Mouse (Mus musculus): ENCODE data around the gene Agtr1b.

Gene Agtr1b

DNA sequence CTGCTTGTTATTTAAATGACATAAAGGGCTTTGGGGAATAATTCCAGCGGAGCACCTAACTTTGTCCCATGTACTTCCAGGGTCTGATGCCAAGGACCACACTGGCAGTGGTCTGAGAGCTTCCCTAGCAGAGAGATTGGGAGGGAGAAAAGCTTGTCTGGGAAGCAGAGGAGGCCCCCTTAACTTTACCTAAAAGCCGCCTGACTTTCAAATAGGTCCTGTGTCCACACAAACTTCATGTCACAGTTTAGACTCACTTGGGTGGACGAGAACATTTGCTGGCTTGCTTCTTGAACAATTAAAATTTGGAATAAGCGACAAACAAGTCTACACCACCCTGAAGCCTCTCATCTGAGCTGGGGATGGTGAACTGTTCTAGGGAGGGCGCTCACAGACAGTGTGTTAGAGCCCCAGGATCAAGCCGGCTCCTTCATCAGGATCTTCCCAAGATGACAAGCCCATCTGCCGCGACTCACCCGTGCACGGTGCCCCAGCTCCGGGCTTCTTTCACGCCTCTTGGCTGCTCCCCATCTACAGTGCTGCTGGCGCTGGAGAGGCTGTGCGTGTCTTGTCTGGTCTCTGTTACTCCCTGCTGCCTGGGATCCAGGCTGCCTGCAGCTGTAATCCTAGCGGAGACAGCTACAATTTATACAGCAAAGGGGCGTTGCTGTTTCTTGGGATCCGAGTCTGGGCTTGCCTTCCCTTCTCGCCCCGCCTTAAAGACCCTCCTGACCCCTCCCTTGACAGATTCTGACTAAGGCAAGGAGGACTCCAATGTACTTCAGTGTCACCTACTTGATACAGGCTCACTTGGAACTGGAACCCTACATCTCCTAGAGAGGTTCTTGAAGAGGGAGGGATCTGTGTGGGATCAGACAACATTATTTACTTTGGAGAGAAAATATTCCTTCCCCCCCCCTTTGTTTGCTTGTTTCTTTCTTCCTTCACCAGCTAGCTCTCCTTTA lies at the start of gene Agtr1b:
Gene Agtr1b (minus strand): TSS at position 620 of the 965 bp plus-strand sequence.
- DNase-seq = no peak

DNA sequence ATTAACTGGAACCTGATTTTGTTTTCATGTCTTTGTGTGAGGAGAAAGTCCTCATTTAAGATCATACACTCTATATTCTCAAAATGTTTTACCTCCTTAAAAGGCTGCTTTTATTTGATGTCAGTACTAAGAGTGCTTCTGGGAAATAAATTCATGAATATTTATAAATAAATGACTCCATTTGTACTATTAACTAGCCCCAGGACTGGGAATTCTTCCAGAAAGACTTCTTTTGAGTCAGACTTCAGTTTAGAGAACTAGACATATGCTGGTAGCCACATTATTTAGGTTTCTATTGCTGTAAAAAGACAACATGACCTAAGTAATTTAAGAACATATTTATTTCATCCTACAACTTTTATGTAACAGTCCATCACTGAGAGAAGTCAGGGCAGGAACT lies 13.4 kb downstream of the Agtr1b start:
- no peak for DNase-seq

DNA sequence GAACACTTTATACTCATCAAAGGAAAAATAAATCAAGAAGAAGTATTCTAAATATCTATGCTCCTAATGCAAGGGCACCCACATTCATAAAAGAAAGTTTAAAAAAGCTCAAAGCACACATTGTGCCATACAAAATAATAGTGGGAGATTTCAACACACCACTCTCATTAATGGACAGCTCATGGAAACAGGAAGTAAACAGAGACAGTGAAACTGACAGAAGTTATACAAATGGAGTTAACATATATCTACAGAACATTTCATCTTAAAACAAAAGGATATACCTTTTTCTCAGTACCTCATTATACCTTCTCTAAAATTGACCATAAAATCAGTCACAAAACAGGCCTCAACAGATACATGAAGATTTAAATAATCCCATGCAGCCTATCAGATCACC lies 18.8 kb downstream of the Agtr1b start:
- DNase-seq = no peak

DNA sequence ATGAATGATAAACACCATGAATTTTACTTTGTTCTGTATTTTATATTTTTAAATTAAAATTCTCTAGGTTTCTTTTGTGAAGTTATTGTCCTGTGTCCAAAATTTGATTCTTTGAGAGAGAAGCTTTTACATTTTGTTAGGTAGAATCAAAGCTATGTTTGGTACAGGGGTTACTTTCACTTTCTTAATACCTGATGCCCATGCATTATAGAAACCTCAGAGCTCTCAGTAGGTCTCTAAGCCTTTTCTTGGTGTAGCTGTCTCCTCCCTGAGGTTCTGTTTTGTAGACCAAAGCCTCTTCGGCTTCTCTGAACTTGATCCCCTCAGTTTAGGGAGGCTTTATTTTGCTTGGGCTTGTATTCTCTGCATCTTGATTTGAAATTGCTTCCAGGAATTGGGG lies 26.6 kb downstream of the Agtr1b start:
- DNase-seq = no peak

DNA sequence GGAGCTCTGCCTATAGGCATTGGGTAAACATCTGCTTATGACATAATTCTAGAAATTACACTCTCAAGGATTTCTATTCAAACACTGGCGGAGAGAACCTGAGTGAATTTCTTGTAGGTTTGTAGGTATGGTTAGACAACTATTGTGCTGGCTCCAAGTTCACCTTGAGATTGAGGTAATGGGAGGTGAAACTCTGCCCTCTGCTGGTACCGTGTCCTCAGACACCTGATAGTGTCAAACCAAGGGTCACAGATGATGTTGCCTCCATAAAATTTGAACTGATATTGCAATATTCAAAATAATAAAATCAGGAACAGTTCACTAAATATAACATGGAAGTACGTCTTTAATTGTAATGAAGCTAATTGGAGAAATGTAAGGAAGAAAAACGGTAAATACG lies 32.3 kb downstream of the Agtr1b start:
- DNase-seq = peak; percentile 47

DNA sequence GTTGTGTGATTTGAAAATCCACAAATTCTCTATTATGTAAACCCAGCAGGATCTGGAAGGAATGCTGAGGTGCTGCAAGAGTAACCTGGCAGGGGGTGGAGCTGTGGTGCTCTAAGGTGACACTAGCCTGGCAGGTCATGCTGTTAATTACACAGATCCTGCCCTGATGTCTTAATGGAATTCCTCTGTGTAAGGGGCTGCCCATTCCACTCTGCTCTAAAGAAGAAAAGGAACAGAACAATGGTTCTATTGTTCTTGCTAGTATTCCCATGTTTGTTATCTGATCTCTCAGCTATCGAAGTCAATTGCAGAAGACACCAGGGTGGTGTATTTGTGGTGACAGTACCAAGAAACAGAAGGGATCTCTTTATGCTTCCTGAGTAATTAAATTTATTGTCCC lies 49.7 kb downstream of the Agtr1b start:
- no peak for DNase-seq

DNA sequence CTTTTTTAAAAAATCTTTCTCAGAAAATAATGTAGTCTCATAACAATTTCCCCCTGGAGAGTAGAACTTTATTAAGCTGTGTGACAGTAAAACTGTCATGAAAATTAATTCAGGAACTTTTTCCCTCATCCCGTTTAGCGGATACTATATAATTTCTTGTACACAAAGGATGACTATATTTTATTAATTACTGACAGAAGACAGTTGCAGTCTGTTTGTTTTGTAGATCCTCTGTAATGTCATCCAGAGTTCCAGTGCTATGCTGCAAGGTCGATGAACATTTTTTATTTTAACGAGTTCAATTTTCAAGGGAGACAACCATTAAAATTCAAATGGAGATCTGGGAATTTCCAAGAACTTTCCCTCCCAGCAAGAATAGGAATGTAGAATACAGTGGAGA lies 57.8 kb downstream of the Agtr1b start:
- DNase-seq = no peak

DNA sequence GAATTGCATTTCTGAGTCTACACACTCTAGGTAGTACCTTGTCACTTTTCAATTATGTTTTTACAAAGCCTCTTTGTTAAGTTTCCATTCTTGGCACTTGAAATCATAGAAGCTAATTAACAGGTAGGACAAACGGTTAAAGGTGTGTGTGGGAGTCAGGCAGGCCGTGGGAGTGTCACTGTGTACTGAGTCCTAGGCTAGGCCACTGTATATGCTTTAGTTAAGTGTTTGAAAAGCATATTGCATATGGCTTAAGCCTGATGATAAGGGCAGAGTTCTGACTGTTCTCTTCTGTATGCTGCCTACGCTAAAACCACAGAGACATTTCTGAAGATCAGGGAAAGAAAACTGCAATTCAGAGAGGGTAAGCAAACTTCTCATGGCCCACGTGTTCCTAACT lies 59.7 kb downstream of the Agtr1b start:
- no peak for DNase-seq

DNA sequence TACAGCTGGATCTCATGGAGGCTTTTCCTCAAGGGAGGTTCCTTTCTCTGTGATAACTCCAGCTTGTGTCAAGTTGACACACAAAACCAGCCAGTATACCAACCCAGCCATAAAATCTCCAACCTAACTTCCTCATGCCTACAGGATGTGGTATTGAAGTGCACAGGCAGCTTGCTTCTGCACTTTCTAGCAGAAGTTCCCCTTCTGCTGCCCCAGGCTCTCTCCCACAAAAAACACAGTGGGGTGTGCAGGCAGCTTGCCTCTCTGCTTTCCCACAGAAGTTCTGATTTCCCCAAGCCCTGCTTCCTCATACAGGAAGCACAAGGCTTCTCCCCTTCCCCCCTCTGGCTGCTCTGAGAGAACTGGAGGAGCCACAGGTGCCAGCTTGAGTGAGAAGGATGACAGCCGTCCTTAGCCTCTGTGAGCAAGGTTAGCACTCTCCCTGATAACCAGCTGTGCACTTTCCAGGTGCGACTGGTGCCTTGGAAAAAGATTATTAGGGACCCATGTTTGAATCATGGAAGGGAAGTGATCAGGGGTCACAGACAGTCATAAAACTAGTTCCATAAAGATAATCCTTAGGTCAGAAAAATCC lies 62.1 kb downstream of the Agtr1b start:
- peak; percentile 8 for DNase-seq

DNA sequence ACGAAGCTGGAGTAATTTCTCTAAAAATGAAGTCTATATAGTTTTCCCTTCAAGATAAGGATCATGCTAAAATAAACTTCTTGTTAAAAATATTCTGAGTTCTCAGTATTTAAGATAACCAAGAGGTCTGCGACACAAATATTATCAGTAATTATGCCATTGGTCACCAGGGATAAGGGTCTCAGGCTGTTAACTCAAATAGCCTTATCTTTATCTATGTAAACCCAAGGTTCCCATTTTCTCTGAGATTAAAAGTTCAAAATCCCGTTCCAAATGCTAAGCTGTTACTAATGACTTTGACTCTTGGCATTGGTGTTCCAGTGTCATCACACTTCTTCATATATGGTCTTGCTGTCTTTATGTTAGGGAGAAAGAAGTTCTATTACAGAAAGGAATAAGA lies 71.4 kb downstream of the Agtr1b start:
- DNase-seq = no peak

DNA sequence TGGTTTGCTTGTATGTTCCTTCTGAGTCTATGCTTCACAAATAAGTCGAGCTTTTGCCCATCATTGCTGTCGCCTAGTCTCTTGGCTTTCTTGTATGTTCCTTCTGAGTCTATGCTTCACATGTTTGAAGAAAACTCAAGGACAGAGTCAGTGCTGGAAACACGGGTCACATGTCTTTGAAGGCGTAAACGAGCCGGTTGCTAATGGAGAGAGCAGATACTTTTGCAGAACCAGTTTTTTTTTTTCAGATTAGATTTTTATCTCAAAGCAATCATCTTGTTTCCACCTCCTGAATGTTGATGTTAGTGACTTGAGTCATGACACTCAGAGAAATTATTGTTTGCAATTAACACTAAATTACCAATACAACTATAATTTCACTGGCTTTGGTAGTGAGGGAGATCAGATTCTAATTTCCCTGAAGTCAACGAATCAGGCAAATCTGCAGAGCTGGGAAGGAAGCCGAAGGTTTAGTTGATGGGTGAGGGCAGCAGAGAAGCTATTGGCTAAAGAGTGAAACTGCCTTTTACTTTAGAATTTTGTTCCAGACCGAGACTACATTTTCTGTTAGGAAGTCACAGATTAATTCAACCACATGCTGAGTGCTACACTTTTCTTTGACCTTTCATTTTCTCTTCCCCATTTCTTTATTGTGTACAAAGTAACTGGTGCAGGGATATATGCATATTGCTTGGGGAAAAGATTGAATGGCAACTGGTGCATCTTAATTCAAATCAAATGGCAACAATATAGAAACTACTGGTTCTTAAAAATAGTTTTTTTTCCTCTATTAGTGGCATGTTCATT lies 72.2 kb downstream of the Agtr1b start:
- DNase-seq = no peak

DNA sequence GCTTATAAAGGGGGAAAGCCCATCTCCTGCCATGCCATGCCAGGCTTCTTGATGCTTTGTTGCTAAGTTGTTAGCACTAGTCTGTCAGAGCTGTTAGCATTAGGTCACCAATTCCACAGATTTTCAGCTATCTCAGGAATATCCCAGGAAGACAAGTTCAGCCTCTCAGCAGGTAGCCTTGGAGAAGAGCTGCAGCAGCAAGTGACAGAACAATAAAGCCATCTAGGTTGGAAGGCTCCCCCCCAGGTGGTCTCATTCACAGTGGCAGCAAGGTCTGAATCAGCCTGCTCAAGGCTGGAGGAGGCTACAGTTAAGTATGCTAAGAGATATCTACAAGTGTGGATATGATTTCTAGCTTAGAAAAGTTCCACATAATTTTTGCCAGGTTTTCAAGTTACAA lies 75.6 kb downstream of the Agtr1b start:
- no peak for DNase-seq

DNA sequence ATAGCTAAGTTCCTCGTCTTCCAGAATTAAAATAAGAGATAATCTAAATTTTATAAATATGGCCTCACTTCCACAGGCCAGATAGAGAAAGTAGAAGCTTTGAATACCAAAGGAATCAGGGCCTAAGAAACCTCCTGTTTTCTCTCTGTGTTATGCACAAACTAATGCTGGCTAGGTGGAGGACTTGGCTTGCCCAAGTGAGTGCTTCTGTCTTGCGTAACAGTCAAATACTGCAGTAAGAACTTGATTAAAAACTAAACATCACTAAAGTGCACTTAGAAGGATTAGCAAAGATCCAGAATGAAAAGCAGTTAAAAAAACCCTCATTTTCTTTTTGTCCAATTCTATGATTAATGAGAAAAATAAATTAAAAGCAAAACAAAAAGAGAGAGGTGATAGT lies 78.2 kb downstream of the Agtr1b start:
- peak; percentile 36 for DNase-seq

DNA sequence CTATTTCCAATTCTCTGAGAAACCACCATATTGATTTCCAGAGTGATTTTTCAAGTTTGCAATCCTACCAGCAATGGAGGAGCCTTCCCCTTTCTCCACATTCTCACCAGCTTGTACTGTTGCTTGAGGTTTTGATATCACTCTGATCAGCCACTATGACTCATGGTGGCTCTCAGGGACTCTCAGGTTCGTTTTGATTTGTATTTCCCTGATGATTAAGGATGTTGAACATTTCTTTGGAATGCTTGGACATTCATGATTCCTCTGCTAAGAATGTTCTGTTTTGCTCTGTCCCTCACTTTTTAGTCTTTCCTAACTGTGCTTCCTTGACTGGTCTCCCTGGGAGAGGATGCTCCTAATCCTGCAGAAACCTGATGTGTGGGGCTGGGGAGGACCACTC lies 85.2 kb downstream of the Agtr1b start:
- no peak for DNase-seq

DNA sequence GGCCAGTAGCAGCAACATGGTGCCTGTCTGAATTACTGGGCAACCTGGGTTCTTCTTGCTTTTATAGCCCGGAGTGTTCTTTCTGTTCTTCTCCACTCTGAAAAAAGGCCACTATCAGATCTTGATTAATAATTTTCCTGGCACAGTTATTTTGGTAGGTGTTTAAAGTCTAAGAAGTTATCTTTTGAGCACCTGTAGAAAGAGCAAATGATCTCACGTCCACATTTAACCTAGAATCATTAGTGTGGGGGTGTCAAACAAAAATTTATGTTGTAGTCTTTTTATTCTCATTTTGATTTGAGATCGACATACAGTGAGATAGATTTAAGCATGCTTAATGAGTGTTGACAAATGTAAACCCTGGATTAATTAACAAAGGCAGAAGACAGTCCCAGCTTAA lies 91.3 kb downstream of the Agtr1b start, which contains the start of gene Cpb1:
Gene Cpb1 (minus strand): TSS at position 101 of the 400 bp plus-strand sequence.
- DNase-seq = no peak

Measured in lung, postnatal 36 days (tissue).